Mouse (Mus musculus): ENCODE measurements around the gene Zmynd15. TPM values are rescaled to one million over a fixed set of nuclear protein-coding genes. Genes with fewer than 3 reads are reported as not detected.

Zmynd15 gene
- polyA plus RNA-seq, 1 experiment from 2014 or later: 0.63 TPM

- 89% methylated on average over 7 of the region's 7 CpGs for WGBS
- Histone ChIP-seq H3K36me3 (no peaks in the 10 kb centered on the region), H3K27ac (no peak overlapping the region), H3K9me3 (no peaks in the 10 kb centered on the region), H3K4me3 (no peak overlapping the region), H3K9ac (no peak overlapping the region), H3K4me2 (replicated peaks) (no peak overlapping the region), H3K27me3 (replicated peaks) (no peaks in the 10 kb centered on the region), H3K4me1 (peaks cover 7% of the 10 kb centered on the region; the same call in 1 of the 2 replicates)
- no peak for ATAC-seq (ENCODE audit: low FRiP score, low read depth)
Measured at GRCm38 (mm10) chr11:70511825-70512224, 52.6 kb downstream of the Zmynd15 start.

- no peak overlapping the region for H3K9ac ChIP-seq
Measured at GRCm38 (mm10) chr11:70512709-70513342, 53.6 kb downstream of the Zmynd15 start.

DNA sequence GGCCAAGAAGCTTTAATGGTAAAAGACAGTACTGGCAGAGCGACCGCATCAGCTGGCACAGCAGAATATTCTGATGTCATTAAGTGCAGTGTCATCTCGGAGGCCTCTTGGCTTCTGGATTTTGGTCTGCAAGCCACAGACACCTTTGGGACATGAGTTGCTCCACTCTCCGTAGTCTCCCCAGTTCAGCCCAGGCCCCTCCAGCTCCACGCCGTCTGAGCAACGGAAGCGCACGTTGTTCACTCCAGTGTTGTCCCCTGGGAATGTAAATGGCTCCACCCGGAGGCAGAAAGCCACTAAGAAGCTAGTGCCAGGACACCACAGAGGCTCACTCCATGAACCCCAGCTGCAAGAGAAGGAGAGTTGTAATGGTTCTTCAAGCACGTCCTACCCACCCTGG, 54.3 kb downstream of the Zmynd15 start:
- ATAC-seq (ENCODE audit: low FRiP score, low read depth): no peak
- no peaks in the 10 kb centered on the region for H3K9me3 ChIP-seq
- no peak overlapping the region for H3K4me2 ChIP-seq (replicated peaks)
- H3K4me3 ChIP-seq: no peak overlapping the region
- no peaks in the 10 kb centered on the region for H3K27me3 ChIP-seq (replicated peaks)
- H3K36me3 ChIP-seq: no peaks in the 10 kb centered on the region
- no peak overlapping the region for H3K27ac ChIP-seq
- H3K9ac ChIP-seq: no peak overlapping the region
- WGBS: 56% methylated on average over 11 of the region's 11 CpGs
- H3K4me1 ChIP-seq: peaks cover 7% of the 10 kb centered on the region; the same call in 1 of the 2 replicates

More at GRCm38 (mm10) chr11:70512709-70513342, 53.6 kb downstream of the Zmynd15 start:
- H3K27ac ChIP-seq: no peak overlapping the region
- 84% methylated on average over 7 of the region's 7 CpGs for WGBS
- H3K9me3 ChIP-seq: no peaks in the 10 kb centered on the region
- H3K4me3 ChIP-seq: no peak overlapping the region
- H3K4me1 ChIP-seq: peaks cover 7% of the 10 kb centered on the region; the same call in 1 of the 2 replicates
- no peak overlapping the region for H3K4me2 ChIP-seq (replicated peaks)
- H3K36me3 ChIP-seq: no peaks in the 10 kb centered on the region
- no peaks in the 10 kb centered on the region for H3K27me3 ChIP-seq (replicated peaks)
- ATAC-seq (ENCODE audit: low FRiP score, low read depth): no peak

GRCm38 (mm10) chr11:70514288-70514687, 55.1 kb downstream of the Zmynd15 start, which contains the start of gene Vmo1:
Vmo1 (minus strand) TSS chr11:70514616.
- WGBS: 87% methylated on average over 7 of the region's 7 CpGs
- Histone ChIP-seq H3K4me1 (peaks cover 7% of the 10 kb centered on the region; the same call in 1 of the 2 replicates), H3K36me3 (no peaks in the 10 kb centered on the region), H3K9me3 (no peaks in the 10 kb centered on the region), H3K4me2 (replicated peaks) (no peak within 1 kb of the TSS), H3K4me3 (no peak within 1 kb of the TSS), H3K9ac (no peak within 1 kb of the TSS), H3K27ac (no peak within 1 kb of the TSS), H3K27me3 (replicated peaks) (peaks cover 1% of the 10 kb centered on the region; the same call in 1 of the 2 replicates)
- no peak for ATAC-seq (ENCODE audit: low FRiP score, low read depth)

Small RNAs within 50 kb of the gene (microRNA-seq; reads per million reads assigned to microRNA genes)
- gene Mir7115: 0.66 reads per million

Other genes starting within 250 kb of the Zmynd15 start
- gene Slc16a11, start 246.7 kb upstream of the Zmynd15 start, polyA plus RNA-seq (2016; fragmentation: Nextera tagmentation; extraction: Ambion mirVana): 1.7 and 3.3 TPM in 2 replicates
- gene Slc16a13, start 238.4 kb upstream of the Zmynd15 start, polyA plus RNA-seq (2016; fragmentation: Nextera tagmentation; extraction: Ambion mirVana): 13.6 and 16.3 TPM in 2 replicates
- gene Bcl6b, start 229.6 kb upstream of the Zmynd15 start, polyA plus RNA-seq (2016; fragmentation: Nextera tagmentation; extraction: Ambion mirVana): 6.9 TPM in 2 replicates
- 169 and 183 TPM in 2 replicates for gene 0610010K14Rik, start 221.5 kb upstream of the Zmynd15 start, polyA plus RNA-seq (2016; fragmentation: Nextera tagmentation; extraction: Ambion mirVana)
- 14.4 and 15.2 TPM in 2 replicates for gene Gm21988, start 219.6 kb upstream of the Zmynd15 start, polyA plus RNA-seq (2016; fragmentation: Nextera tagmentation; extraction: Ambion mirVana)
- gene Rnasek, start 219.6 kb upstream of the Zmynd15 start, polyA plus RNA-seq (2016; fragmentation: Nextera tagmentation; extraction: Ambion mirVana): 231 and 245 TPM in 2 replicates
- gene Alox12, start 204.1 kb upstream of the Zmynd15 start, polyA plus RNA-seq (2016; fragmentation: Nextera tagmentation; extraction: Ambion mirVana): 2.8 and 3.0 TPM in 2 replicates
- gene Alox12e, start 136.8 kb upstream of the Zmynd15 start, polyA plus RNA-seq (2016; fragmentation: Nextera tagmentation; extraction: Ambion mirVana): not detected in 2 replicates
- 0.13 TPM in 1 of 2 replicates, not detected in the other for gene Alox15, start 107.4 kb upstream of the Zmynd15 start, polyA plus RNA-seq (2016; fragmentation: Nextera tagmentation; extraction: Ambion mirVana)
- 37.6 and 38.2 TPM in 2 replicates for gene Pelp1, start 49.4 kb upstream of the Zmynd15 start, polyA plus RNA-seq (2016; fragmentation: Nextera tagmentation; extraction: Ambion mirVana)
- 36.0 and 36.4 TPM in 2 replicates for gene Arrb2, start 26.8 kb upstream of the Zmynd15 start, polyA plus RNA-seq (2016; fragmentation: Nextera tagmentation; extraction: Ambion mirVana)
- 35.8 and 38.8 TPM in 2 replicates for gene Med11, start 7.5 kb upstream of the Zmynd15 start, polyA plus RNA-seq (2016; fragmentation: Nextera tagmentation; extraction: Ambion mirVana)
- gene Cxcl16, start 551 bp downstream of the Zmynd15 start, polyA plus RNA-seq (2016; fragmentation: Nextera tagmentation; extraction: Ambion mirVana): 3.5 and 3.9 TPM in 2 replicates
- gene Tm4sf5, start 45.8 kb downstream of the Zmynd15 start, polyA plus RNA-seq (2016; fragmentation: Nextera tagmentation; extraction: Ambion mirVana): not detected in 2 replicates
- not detected in 2 replicates for gene Vmo1, start 55.2 kb downstream of the Zmynd15 start, polyA plus RNA-seq (2016; fragmentation: Nextera tagmentation; extraction: Ambion mirVana)
- 0.22 and 0.42 TPM in 2 replicates for gene Gltpd2, start 59.8 kb downstream of the Zmynd15 start, polyA plus RNA-seq (2016; fragmentation: Nextera tagmentation; extraction: Ambion mirVana)
- 779 and 832 TPM in 2 replicates for gene Psmb6, start 65.9 kb downstream of the Zmynd15 start, polyA plus RNA-seq (2016; fragmentation: Nextera tagmentation; extraction: Ambion mirVana)
- not detected in 2 replicates for gene Gm40193, start 73.5 kb downstream of the Zmynd15 start, polyA plus RNA-seq (2016; fragmentation: Nextera tagmentation; extraction: Ambion mirVana)
- gene Pld2, start 80.6 kb downstream of the Zmynd15 start, polyA plus RNA-seq (2016; fragmentation: Nextera tagmentation; extraction: Ambion mirVana): 4.7 and 5.8 TPM in 2 replicates
- 15.8 and 16.6 TPM in 2 replicates for gene Mink1, start 103.4 kb downstream of the Zmynd15 start, polyA plus RNA-seq (2016; fragmentation: Nextera tagmentation; extraction: Ambion mirVana)
- not detected in 2 replicates for gene 4930544D05Rik, start 156.4 kb downstream of the Zmynd15 start, polyA plus RNA-seq (2016; fragmentation: Nextera tagmentation; extraction: Ambion mirVana)
- not detected in 2 replicates for gene Chrne, start 159.8 kb downstream of the Zmynd15 start, polyA plus RNA-seq (2016; fragmentation: Nextera tagmentation; extraction: Ambion mirVana)
- gene Gp1ba, start 179.7 kb downstream of the Zmynd15 start, polyA plus RNA-seq (2016; fragmentation: Nextera tagmentation; extraction: Ambion mirVana): 0.26 and 0.49 TPM in 2 replicates
- gene Rnf167, start 187.8 kb downstream of the Zmynd15 start, polyA plus RNA-seq (2016; fragmentation: Nextera tagmentation; extraction: Ambion mirVana): 91.0 and 101 TPM in 2 replicates
- 152 TPM in 2 replicates for gene Slc25a11, start 188.0 kb downstream of the Zmynd15 start, polyA plus RNA-seq (2016; fragmentation: Nextera tagmentation; extraction: Ambion mirVana)
- gene Pfn1, start 195.2 kb downstream of the Zmynd15 start, polyA plus RNA-seq (2016; fragmentation: Nextera tagmentation; extraction: Ambion mirVana): 1,155 and 1,157 TPM in 2 replicates
- gene Eno3, start 197.8 kb downstream of the Zmynd15 start, polyA plus RNA-seq (2016; fragmentation: Nextera tagmentation; extraction: Ambion mirVana): 19.3 and 20.1 TPM in 2 replicates
- gene Spag7, start 210.0 kb downstream of the Zmynd15 start, polyA plus RNA-seq (2016; fragmentation: Nextera tagmentation; extraction: Ambion mirVana): 154 and 158 TPM in 2 replicates
- 15.2 and 16.7 TPM in 2 replicates for gene Camta2, start 228.7 kb downstream of the Zmynd15 start, polyA plus RNA-seq (2016; fragmentation: Nextera tagmentation; extraction: Ambion mirVana)
- 0.71 and 0.86 TPM in 2 replicates for gene Inca1, start 240.7 kb downstream of the Zmynd15 start, polyA plus RNA-seq (2016; fragmentation: Nextera tagmentation; extraction: Ambion mirVana)
- gene Kif1c, start 241.1 kb downstream of the Zmynd15 start, polyA plus RNA-seq (2016; fragmentation: Nextera tagmentation; extraction: Ambion mirVana): 2.3 and 2.8 TPM in 2 replicates

Data from neural tube, embryonic 12.5 days (tissue).